Mouse (Mus musculus): ENCODE data around the gene Dixdc1. TPM values are rescaled to one million over a fixed set of nuclear protein-coding genes. Genes with fewer than 3 reads are reported as not detected.

Dixdc1 gene
- polyA plus RNA-seq, 1 experiment: not detected

GRCm38 (mm10) chr9:50686866-50687652, 52.3 kb downstream of the Dixdc1 start:
- no peak for TF ChIP-seq CTCF (IDR thresholded peaks at IDR 0.05; ENCODE audit: control insufficient read depth, insufficient read depth, low read length)
- TF ChIP-seq POLR2A (IDR thresholded peaks at IDR 0.05; ENCODE audit: borderline replicate concordance, control insufficient read depth, low read depth, low read length): no peak
- Histone ChIP-seq H3K4me3 (replicated peaks; ENCODE audit: control insufficient read depth, low read depth, low read length) (no peak overlapping the region), H3K4me1 (ENCODE audit: control insufficient read depth, insufficient read depth, low read length) (peaks cover 2% of the 10 kb centered on the region; the same call in 1 of the 2 replicates), H3K27ac (ENCODE audit: control insufficient read depth, insufficient read depth, low read depth, low read length, poor library complexity) (no peak overlapping the region)
- WGBS: 57% methylated on average over 6 of the region's 6 CpGs

GRCm38 (mm10) chr9:50681727-50682126, 57.6 kb downstream of the Dixdc1 start:
- Histone ChIP-seq H3K4me3 (replicated peaks; ENCODE audit: control insufficient read depth, low read depth, low read length) (no peak overlapping the region), H3K4me1 (ENCODE audit: control insufficient read depth, insufficient read depth, low read length) (peaks cover 2% of the 10 kb centered on the region; the same call in 1 of the 2 replicates), H3K27ac (ENCODE audit: control insufficient read depth, insufficient read depth, low read depth, low read length, poor library complexity) (no peak overlapping the region)
- WGBS: 58% methylated on average over 7 of the region's 7 CpGs
- TF ChIP-seq POLR2A (IDR thresholded peaks at IDR 0.05; ENCODE audit: borderline replicate concordance, control insufficient read depth, low read depth, low read length) (no peak), CTCF (IDR thresholded peaks at IDR 0.05; ENCODE audit: control insufficient read depth, insufficient read depth, low read length) (no peak)

GRCm38 (mm10) chr9:50679406-50679805, 59.9 kb downstream of the Dixdc1 start:
- Histone ChIP-seq H3K27ac (ENCODE audit: control insufficient read depth, insufficient read depth, low read depth, low read length, poor library complexity) (no peak overlapping the region), H3K4me1 (ENCODE audit: control insufficient read depth, insufficient read depth, low read length) (peaks cover 2% of the 10 kb centered on the region; the same call in 1 of the 2 replicates), H3K4me3 (replicated peaks; ENCODE audit: control insufficient read depth, low read depth, low read length) (no peak overlapping the region)
- WGBS: 86% methylated on average over 1 of the region's 1 CpGs
- TF ChIP-seq CTCF (IDR thresholded peaks at IDR 0.05; ENCODE audit: control insufficient read depth, insufficient read depth, low read length): no peak
- no peak for TF ChIP-seq POLR2A (IDR thresholded peaks at IDR 0.05; ENCODE audit: borderline replicate concordance, control insufficient read depth, low read depth, low read length)

- no peak overlapping the region for H3K4me3 ChIP-seq (replicated peaks; ENCODE audit: control insufficient read depth, low read depth, low read length)
- WGBS: 16% methylated on average over 1 of the region's 1 CpGs
- peak; percentile 16; the same call in 1 of the 2 replicates for TF ChIP-seq CTCF (IDR thresholded peaks at IDR 0.05; ENCODE audit: control insufficient read depth, insufficient read depth, low read length)
- TF ChIP-seq POLR2A (IDR thresholded peaks at IDR 0.05; ENCODE audit: borderline replicate concordance, control insufficient read depth, low read depth, low read length): no peak
- H3K4me1 ChIP-seq (ENCODE audit: control insufficient read depth, insufficient read depth, low read length): no peaks in the 10 kb centered on the region; the same call in 1 of the 2 replicates
- H3K27ac ChIP-seq (ENCODE audit: control insufficient read depth, insufficient read depth, low read depth, low read length, poor library complexity): no peak overlapping the region
These were observed 64.5 kb downstream of the Dixdc1 start for GRCm38 (mm10) chr9:50674771-50675170.

- H3K27ac ChIP-seq (ENCODE audit: control insufficient read depth, insufficient read depth, low read depth, low read length, poor library complexity): no peak overlapping the region
- peak; percentile 78 for TF ChIP-seq CTCF (IDR thresholded peaks at IDR 0.05; ENCODE audit: control insufficient read depth, insufficient read depth, low read length)
- no peak for TF ChIP-seq POLR2A (IDR thresholded peaks at IDR 0.05; ENCODE audit: borderline replicate concordance, control insufficient read depth, low read depth, low read length)
- WGBS: 17% methylated on average over 5 of the region's 5 CpGs
These were observed 68.6 kb downstream of the Dixdc1 start for GRCm38 (mm10) chr9:50670690-50671089.

GRCm38 (mm10) chr9:50667579-50668498, 71.5 kb downstream of the Dixdc1 start:
- Histone ChIP-seq H3K27ac (ENCODE audit: control insufficient read depth, insufficient read depth, low read depth, low read length, poor library complexity) (no peak overlapping the region), H3K4me1 (ENCODE audit: control insufficient read depth, insufficient read depth, low read length) (no peaks in the 10 kb centered on the region; the same call in 1 of the 2 replicates), H3K4me3 (replicated peaks; ENCODE audit: control insufficient read depth, low read depth, low read length) (no peak overlapping the region)
- 76% methylated on average over 8 of the region's 8 CpGs for WGBS
- TF ChIP-seq CTCF (IDR thresholded peaks at IDR 0.05; ENCODE audit: control insufficient read depth, insufficient read depth, low read length): no peak
- no peak for TF ChIP-seq POLR2A (IDR thresholded peaks at IDR 0.05; ENCODE audit: borderline replicate concordance, control insufficient read depth, low read depth, low read length)

More at GRCm38 (mm10) chr9:50670690-50671089, 68.6 kb downstream of the Dixdc1 start:
- Histone ChIP-seq H3K4me3 (replicated peaks; ENCODE audit: control insufficient read depth, low read depth, low read length) (no peak overlapping the region), H3K4me1 (ENCODE audit: control insufficient read depth, insufficient read depth, low read length) (no peaks in the 10 kb centered on the region; the same call in 1 of the 2 replicates)

- 74% methylated on average over 6 of the region's 6 CpGs for whole genome bisulfite sequencing
- no peak overlapping the region for H3K4me3 ChIP-seq (replicated peaks; ENCODE audit: control insufficient read depth, low read depth, low read length)
- TF ChIP-seq CTCF (IDR thresholded peaks at IDR 0.05; ENCODE audit: control insufficient read depth, insufficient read depth, low read length) (no peak), POLR2A (IDR thresholded peaks at IDR 0.05; ENCODE audit: borderline replicate concordance, control insufficient read depth, low read depth, low read length) (no peak)
- no peak overlapping the region for H3K27ac ChIP-seq (ENCODE audit: control insufficient read depth, insufficient read depth, low read depth, low read length, poor library complexity)
- H3K4me1 ChIP-seq (ENCODE audit: control insufficient read depth, insufficient read depth, low read length): no peaks in the 10 kb centered on the region; the same call in 1 of the 2 replicates
These were observed 72.9 kb downstream of the Dixdc1 start for GRCm38 (mm10) chr9:50666442-50666841.

- Histone ChIP-seq H3K4me3 (replicated peaks; ENCODE audit: control insufficient read depth, low read depth, low read length) (no peak overlapping the region), H3K27ac (ENCODE audit: control insufficient read depth, insufficient read depth, low read depth, low read length, poor library complexity) (no peak overlapping the region), H3K4me1 (ENCODE audit: control insufficient read depth, insufficient read depth, low read length) (peaks cover 2% of the 10 kb centered on the region; the same call in 1 of the 2 replicates)
- 80% methylated on average over 5 of the region's 5 CpGs for WGBS
- TF ChIP-seq CTCF (IDR thresholded peaks at IDR 0.05; ENCODE audit: control insufficient read depth, insufficient read depth, low read length): no peak
- no peak for TF ChIP-seq POLR2A (IDR thresholded peaks at IDR 0.05; ENCODE audit: borderline replicate concordance, control insufficient read depth, low read depth, low read length)
These were observed 74.5 kb downstream of the Dixdc1 start for GRCm38 (mm10) chr9:50664826-50665225.
